Mouse (Mus musculus) brain, embryonic 14.5 days (tissue): Measurements from ENCODE around the gene Inip.

Experiments
- CTCF ChIP-seq: fragments of 200-500 bp; IDR thresholded peaks from 2 replicates; pipeline ENCODE4 v1.5.1; 2012; ENCODE audit warnings: inconsistent platforms, mild to moderate bottlenecking, moderate library complexity, borderline replicate concordance; ENCODE audit not compliant: insufficient read depth, insufficient read length; ENCODE audit errors: extremely low read depth
- POLR2A ChIP-seq: fragments of 200-500 bp; IDR thresholded peaks from 2 replicates; pipeline ENCODE4 v1.6.1; 2012; ENCODE audit warnings: mild to moderate bottlenecking, inconsistent platforms, borderline replicate concordance; ENCODE audit not compliant: poor library complexity, insufficient read depth, insufficient read length, severe bottlenecking; ENCODE audit errors: extremely low read depth

DNA sequence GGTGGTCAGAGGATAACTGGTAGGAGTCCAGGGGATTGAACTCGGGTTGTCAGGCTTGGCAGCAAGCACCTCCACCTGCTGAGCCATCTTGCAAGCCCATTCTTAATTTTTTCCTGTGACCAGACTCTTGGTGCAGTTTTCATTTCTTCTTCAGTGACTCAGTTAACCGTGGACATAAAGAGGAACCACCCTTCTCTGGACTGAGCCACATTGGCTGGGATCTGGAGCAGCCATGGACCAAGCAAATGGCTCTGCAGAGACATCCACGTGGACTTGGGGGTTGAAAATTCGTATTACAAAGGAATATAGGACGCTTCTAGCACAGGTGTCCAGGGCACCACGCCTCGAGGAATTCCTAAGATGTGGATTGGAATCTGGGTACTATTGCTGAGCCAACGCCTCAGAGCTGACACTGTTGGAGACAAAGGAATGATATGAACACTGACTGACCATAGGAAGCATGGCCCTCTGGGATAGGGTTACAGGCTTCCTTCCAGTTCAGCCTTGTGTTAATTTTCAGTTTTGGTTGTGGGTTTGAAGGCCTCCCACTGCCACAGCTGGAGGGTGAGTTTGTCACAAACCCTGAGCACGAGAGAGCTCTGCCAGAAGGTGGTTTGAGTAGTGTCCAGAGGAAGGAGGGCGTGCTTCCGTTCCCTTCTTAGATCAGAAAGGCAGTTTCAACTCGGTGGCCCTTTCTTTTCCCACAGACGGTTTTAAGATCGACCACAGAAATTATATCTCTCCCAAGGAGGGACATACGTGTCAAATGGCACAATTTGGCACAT is 43.3 kb upstream of the Inip start:
- TF ChIP-seq CTCF (no peak), POLR2A (no peak)
